Mouse (Mus musculus) c-Kit-positive CD71-negative TER-119-negative erythroid progenitor cells, embryonic 14.5 days (primary cell): Measurements from ENCODE around the gene Abcb8.

Experiments used
- DNase-seq: peaks from one replicate; pipeline ENCODE4 v3.0.0-alpha.2; 2013; ENCODE audit warnings: low read depth

Abcb8 gene

DNA sequence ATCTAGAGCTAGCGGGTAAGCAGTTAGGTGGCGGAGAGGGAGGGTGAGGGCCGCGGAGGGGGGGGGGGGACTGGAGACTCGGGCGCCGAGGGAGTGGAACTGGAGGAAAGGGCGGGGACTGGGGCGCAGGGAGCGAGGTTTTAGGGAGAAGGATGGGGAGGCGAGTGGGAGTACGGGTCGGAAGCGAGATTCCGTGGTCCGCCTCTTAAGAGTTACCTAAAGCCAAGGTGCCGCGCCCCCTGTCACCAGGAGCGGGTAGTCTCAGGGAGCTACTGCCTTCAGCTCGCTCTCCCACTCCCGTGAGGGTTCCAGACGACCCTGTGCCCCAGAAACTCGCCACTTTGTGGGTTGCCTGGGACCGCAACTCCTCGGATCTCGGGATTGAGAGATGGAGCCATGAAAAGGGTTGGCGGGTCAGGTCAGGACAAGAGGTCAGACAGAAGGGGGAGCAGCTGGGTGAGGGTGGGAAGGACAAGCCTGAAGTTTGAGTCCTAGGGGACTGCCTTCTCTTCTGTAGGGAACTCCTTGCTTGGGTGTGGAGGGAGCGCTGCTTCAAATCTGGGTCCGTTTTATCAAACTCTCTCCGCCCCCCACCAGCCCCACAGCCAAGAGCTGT is 32.1 kb downstream of the Abcb8 start:
- no peak for DNase-seq

- no peak for DNase-seq
Observed at GRCm38 (mm10) chr5:24426037-24426432, 32.6 kb downstream of the Abcb8 start.

GRCm38 (mm10) chr5:24426556-24427284 is 33.3 kb downstream of the Abcb8 start:
- no peak for DNase-seq

- DNase-seq: no peak
Observed at GRCm38 (mm10) chr5:24427285-24427633, 33.8 kb downstream of the Abcb8 start.

DNA sequence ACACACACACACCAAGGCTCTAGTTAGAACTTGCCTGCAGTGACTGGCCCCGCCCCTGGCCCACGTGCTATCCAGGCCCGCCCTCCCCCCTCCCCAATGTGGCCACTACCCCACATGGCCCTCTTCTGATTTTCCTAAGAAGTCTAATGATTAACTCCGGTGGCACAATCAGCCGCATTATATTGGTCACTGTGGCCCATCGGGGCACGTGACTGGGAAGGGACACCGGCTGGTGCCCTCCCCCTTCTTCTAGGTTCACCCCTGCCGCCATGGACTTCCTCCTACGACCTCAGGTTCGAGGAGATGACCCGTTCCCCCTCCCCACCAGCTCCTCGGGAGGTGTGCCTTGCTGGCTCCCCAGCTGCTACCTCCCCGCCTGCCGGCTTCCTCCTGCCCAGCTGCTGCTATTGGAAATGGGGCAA is 34.5 kb downstream of the Abcb8 start:
- no peak for DNase-seq

DNA sequence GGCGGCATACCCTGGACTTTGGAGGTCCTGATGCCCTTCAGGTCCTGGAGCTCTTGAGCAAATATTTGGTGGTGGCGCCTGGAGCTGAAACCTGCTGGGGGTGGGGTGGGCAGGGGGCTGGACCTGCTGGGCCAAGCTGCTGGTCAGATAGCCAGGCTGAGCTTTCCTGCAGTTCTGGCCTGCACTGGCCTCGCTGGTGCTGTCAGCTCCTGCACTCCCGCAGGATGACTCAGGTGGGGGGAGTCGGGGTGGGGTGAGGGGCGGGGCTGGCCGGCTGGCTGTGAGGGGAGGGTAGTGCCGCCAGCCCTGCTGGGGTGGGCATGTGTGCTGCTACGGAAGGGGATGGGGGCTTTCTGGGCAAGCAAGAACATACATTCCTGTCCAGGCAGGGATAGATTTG is 35.1 kb downstream of the Abcb8 start:
- no peak for DNase-seq

DNA sequence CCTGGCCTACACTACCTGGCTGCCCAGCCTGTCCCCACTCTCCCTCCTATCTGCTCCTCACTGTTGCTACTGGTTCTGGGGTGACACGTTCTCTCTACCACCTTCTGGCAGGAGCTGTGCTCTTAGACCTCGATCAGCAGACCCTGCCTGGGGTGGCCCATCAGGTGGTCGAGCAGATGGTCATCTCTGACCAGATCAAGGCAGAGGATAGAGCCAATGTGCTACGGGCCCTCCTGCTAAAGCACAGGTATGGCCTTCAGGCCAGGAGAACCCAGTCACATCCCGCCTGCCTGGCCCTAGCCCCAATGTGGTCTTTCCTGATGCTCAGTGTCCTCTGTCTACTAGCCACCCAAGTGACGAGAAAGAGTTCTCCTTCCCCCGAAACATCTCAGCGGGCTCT is 40.5 kb downstream of the Abcb8 start:
- no peak for DNase-seq

- DNase-seq: no peak
Observed at GRCm38 (mm10) chr5:24441187-24441586, 47.7 kb downstream of the Abcb8 start.

- no peak for DNase-seq
Observed at GRCm38 (mm10) chr5:24442029-24442428, 48.6 kb downstream of the Abcb8 start.

GRCm38 (mm10) chr5:24443204-24443603 is 49.7 kb downstream of the Abcb8 start:
- no peak for DNase-seq

DNA sequence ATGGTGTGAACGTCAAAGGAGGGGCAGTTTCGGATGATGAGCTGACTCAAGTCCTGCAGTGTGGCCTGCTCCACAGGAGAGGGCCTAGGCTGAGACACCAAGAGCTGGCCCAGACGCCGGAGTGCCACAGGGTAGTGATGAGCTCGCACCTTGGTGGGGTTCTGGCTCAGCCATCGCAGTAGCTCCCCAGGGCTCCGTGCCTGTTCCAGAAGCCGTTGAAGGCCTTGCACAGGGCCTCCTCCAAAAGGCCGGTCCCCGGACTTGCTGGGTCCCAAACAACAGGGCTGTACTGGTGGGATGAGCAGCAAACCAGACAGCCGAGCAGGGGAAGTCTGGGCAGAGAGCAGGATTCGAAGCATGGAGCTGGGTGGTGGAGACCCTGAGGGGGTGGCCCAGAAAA is 50.5 kb downstream of the Abcb8 start:
- DNase-seq: no peak

- DNase-seq: peak; percentile 90
Observed at GRCm38 (mm10) chr5:24444746-24445427, 51.4 kb downstream of the Abcb8 start, which contains the start of gene Fastk. Fastk (minus strand) TSS chr5:24445287.

DNA sequence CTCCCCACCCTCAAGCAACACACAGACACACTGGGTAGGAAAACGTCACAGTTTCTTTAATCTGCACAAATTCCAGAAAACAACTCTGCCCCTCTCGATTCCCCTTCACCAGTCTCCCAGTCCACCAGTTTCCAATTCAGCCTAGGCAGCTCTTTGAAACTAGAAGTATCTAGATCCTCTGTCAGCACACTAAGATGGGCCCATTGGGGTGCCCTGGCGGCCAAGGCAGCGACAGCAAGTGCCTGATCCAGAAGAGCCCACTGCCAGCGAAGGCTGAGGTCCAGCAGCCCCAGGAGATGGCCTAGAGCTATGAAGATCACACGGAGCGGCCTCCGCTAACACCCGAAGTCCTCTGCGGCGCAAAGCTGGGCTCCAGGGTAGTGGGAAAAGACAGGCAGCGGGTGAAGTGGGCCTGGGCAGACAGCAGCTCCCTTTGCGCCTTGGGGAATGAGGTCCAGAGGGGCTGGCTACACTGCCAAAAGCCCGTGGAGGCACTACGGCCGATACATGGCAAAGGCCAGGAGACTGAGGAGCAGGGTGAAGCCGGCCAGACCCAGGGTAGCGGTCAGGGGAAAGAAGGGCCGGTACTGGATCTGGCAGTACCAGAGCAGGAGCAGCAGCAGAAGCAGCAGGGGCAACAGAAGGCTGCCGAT is 52.1 kb downstream of the Abcb8 start:
- no peak for DNase-seq

DNA sequence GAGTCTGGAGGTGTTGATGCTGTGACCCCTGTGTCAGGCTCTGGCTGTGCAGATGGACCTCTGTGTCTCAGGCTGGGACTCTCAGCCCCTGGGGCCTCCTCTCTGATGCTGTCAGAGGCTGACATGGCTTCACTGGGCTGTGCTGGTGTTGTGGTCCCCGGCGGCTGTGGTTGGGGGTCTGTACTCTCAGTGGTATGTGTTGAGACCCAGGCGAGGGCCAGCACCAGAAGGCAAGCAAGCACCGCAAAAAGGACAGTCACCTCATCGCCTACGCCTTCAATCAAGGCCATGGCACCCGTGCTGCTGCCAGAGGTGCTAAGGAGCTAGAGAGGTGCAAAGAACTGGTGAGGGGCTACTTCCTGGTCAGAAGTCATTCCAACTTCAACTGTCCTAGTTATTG is 53.2 kb downstream of the Abcb8 start:
- DNase-seq: no peak

DNA sequence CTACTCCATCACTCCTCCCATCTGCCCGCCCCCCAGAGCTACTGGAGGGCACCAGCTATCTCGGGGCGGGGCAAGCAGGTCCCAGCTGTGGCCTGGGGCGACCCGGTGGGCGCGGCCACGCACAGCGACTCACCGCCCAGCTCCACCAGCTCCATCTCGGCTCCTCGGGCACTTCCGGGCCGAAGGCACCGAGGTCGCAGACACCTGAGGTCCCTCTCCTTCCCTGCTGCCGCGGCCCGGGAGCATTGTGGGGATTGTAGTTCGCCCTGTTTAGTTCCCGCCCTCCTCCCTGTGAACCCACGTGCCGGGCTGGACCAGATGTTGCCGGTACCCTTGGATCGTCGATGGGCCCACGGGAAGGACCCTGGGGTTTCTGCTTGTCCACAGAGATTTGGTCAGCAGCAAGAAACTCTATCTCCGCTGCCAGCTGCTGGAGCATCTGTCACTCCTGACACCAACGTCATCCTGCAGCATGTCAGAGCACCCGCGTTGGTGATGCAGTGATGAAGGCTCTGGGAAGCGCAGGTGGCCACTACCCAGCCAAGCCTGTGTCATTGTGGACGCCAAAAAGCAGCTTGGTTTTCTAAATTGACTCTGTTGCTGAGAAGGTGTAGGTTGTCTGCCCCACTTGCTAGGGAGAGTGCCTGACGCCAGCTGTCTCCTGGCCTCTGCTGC is 54.3 kb downstream of the Abcb8 start, which contains the start of gene Tmub1:
Gene Tmub1, minus strand, starts transcription at position 231 of the 675 bp plus-strand sequence.
- peak; percentile 61 for DNase-seq

GRCm38 (mm10) chr5:24451264-24452029 is 58.0 kb downstream of the Abcb8 start:
- DNase-seq: peak; percentile 70

- no peak for DNase-seq
Observed at GRCm38 (mm10) chr5:24452030-24452690, 58.7 kb downstream of the Abcb8 start, which contains the start of gene Agap3. Agap3 (plus strand) TSS chr5:24452177.

DNA sequence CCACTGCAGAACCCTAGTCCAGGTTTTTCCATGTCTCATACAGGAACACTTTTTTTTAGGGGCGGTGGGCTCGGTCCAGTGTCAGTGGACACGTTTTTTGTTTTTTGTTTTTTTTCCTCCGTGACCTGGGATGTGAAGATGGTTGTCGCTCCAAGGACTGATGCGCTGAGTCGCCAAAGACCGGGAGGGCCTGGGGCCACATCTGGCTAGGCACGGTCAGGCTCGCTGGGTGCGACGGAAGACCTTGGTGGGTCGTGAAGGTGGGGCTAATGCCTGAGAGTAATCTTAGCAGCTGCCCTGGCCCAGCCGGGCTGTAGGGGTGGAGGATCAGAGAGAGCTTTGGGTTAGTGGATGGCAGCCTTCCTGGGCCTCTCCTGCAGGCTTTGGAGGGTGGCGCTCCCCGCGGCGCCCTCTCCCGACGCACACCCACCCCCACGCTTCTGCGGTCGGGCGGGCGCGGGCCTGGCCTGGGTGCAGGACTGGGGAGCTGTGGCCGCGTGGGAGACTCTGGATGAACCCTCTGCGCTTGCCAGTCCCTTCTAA is 59.3 kb downstream of the Abcb8 start:
- DNase-seq: no peak

- DNase-seq: no peak
Observed at GRCm38 (mm10) chr5:24453283-24453984, 60.0 kb downstream of the Abcb8 start.

GRCm38 (mm10) chr5:24453985-24454303 is 60.5 kb downstream of the Abcb8 start:
- DNase-seq: no peak
